Mouse (Mus musculus): Measurements from ENCODE around the gene Tm2d3.
A peak's percentile ranks its signal among the peaks of the same experiment; 100 is the strongest.

Gene Tm2d3

GRCm38 (mm10) chr7:65690869-65691268, at the start of gene Tm2d3:
Tm2d3 (plus strand) TSS chr7:65691169.
- DNase-seq (ENCODE audit: low read depth) = no peak

DNA sequence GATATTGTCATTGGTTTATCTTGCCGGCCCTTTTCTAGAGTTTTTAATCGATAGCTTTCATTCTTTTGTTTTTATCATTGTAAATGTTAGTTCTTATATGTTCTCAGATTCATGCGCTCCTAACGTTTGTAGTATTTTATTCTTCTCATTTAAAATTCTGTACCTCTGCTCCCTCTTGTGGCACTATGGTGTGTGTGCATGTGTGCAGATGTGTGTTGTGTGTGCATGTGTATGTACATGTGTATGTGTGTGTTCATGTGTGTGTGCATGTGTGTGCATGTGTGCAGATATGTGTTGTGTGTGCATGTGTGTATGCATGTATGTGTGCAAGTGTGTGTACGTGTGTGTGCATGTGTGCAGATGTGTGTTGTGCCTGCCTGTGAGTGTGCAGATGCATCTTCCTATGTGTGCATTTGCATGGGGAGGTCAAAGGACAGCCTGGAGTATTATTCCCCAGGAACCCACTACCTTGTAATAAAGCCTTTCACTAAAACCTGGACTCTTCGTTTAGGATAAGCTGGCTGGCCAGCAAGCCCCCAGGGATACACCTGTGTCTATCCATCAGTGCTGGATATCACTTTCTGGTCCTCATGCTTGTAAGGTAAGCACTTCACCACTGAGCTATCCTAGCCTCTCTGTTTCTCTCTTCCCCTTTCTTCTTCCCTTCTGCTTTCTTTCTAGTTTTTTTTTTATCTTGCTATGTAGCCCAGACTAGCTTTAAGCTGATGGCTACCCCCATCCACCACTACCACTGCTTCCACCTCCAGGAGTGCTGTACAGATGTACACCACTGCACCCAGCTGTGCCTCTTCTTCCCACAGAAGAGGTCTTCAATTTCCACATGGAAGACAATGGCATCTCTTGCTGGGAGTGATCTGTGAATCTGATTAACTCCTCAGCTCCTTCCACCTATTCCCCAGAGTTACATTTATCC, 48.3 kb upstream of the Tm2d3 start:
- DNase-seq (ENCODE audit: low read depth) = no peak

DNA sequence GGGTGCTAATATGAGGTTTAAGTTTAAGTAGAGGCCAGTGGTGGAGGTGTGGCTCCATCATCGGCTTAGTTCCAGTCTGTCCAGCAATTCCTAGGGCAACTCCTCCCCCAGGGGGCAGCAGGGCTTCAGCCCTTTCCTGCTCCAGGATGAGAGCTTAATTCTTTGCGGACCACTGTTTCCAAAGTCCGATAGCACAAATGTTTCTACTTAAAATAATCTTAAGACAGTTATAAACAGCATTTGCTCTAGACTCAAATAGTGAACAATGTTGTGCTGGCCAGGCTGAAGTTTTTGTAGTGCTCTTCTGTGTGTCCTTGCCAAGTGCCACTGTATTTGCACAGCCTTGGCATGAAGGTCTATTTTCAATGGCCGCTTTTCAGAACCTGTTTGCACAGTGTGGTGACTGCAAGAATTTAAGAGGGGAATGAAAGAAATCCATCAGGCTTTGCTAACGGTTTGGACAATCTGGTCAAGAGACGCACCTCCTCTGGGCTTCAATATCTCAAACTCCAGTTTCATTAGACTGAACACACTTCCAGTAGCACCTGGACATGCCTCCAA, 47.0 kb upstream of the Tm2d3 start:
- no peak for DNase-seq (ENCODE audit: low read depth)

DNA sequence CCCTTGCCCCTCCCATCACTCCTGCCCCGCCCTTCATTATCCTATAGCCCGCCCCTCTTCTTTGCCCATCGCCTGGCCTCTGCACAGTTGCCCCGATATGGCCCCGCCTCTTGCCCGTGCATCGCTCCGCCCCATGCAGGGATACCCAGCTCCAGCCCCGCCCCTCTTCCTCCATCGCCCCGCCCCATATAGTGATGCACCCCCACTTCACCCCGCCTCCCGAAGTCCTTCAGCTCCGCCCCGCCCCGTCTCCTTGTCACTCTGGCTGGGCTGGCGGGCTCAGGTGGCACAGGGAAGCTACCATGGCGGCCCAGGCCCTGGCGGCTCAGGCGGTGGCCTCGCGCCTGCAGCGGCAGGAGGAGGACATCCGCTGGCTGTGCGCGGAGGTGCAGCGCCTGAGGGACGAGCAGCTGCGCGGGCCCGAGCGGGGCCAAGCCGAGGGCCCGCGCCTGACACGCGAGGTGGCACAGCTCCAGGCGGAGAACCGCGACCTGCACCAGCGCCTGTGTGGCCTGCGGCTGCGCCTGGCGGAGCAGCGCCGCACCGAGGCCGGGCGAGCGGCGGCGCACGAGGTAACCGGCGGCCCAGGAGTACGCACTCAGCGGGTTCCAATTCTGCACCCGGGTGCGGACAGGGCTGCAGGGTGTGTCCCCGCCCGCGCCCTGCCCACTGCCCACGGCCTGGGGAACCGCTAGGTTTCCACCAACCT, 46.2 kb upstream of the Tm2d3 start, which contains the start of gene Tarsl2:
Tarsl2 (plus strand) TSS at position 256 of the 709 bp plus-strand sequence.
- DNase-seq (ENCODE audit: low read depth) = peak; percentile 54

GRCm38 (mm10) chr7:65645996-65646395, 45.0 kb upstream of the Tm2d3 start:
- DNase-seq (ENCODE audit: low read depth) = no peak

DNA sequence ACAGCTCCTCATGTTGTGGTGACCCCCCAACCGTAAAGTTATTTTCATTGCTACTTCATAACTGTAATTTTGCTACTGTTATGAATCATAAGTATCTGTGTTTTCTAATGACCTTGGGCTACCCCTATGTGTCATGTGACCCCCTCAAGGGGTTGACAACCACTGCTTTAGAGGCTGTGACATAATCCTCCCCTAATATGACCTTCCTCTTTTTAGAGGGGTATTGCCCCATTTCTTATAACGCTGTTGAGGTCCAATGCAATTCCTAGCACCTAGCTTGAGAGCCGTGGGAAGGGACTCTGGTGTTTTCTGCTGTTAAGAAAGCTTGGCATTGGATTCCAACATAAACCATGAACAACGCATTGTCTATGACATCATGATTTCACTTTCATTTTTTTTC, 40.3 kb upstream of the Tm2d3 start:
- DNase-seq (ENCODE audit: low read depth) = no peak

- DNase-seq (ENCODE audit: low read depth) = no peak
These were observed 33.4 kb upstream of the Tm2d3 start for GRCm38 (mm10) chr7:65657490-65658120.

GRCm38 (mm10) chr7:65663225-65663790, 27.7 kb upstream of the Tm2d3 start:
- DNase-seq (ENCODE audit: low read depth) = no peak

- DNase-seq (ENCODE audit: low read depth) = no peak
These were observed 27.1 kb upstream of the Tm2d3 start for GRCm38 (mm10) chr7:65663886-65664285.

- DNase-seq (ENCODE audit: low read depth) = no peak
These were observed 23.5 kb upstream of the Tm2d3 start for GRCm38 (mm10) chr7:65667491-65667890.

DNA sequence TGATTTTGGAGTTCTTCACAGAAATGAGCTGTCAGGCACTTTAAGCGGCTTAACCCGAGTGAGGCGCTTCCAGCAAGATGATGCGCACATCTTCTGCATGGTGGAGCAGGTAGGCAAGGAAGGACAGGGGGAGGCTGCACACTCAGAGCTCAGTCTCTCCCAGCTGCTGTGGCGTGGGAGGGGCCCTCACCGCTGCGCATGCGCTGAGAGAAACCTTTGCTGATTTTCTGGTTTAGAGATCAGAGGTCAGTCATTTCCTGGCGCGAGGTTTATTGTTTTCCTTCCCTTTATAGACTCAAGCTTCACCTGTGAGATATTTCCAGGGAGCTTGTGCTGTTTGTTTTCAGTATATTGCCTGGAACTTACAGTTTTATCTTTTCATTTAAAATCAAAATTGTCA, 12.9 kb upstream of the Tm2d3 start:
- DNase-seq (ENCODE audit: low read depth) = no peak

DNA sequence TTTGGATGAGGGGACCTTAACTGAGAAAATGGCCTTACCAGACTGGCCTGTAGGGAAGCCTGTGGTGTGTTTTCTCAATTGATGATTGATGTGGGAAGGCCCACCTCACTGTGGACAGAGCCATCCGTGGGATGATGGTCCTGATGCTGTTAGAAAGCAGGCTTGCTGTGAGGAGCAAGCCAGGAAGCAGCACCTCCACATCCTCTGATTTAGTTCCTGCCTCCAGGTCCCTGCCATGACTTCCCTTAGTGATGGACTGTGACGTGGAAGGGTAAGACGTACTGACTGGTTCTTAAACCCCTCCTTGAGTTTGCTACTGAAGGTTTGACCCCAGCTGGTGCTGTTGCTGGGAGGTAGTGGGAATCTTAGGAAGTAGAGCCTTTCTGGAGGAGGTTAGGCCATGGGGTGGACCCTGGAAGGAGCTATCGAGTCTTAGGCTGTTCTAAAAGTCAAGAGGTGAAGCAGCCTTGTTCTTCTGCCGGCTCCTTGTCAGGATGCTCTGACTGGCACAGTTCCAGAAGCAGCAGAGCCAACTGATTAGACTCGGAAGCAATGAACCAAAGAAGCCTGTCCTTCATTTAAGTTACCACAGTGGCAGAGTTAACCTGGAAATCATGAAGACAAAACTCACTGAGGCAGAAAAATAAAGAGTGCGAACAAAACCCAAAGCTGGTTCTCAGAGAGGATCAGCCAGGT, 11.9 kb upstream of the Tm2d3 start:
- no peak for DNase-seq (ENCODE audit: low read depth)

GRCm38 (mm10) chr7:65681166-65681565, 9.8 kb upstream of the Tm2d3 start:
- peak; percentile 49 for DNase-seq (ENCODE audit: low read depth)

- DNase-seq (ENCODE audit: low read depth) = no peak
These were observed 6.6 kb upstream of the Tm2d3 start for GRCm38 (mm10) chr7:65684256-65684835.

DNA sequence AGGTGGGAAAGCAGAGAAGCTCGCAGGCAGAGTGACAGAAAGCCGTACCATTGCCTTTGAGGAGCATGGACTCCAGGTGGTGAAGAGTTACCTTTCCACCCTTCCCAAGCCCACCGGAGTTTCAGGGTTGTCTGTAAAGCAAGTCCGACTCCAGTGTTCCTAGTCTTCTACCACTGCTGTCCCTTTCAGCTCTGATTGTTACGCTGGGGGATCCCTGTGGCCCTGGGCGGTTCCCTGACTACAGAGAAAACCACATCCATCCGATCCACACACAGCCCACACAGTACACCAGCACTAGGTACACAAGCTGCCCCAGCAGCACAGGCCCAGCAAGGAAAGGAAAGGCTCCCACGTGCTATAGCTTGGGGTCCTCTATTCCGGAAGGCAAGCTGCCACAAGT, 4.3 kb upstream of the Tm2d3 start:
- DNase-seq (ENCODE audit: low read depth) = no peak

GRCm38 (mm10) chr7:65691929-65692605, 1.1 kb downstream of the Tm2d3 start:
- DNase-seq (ENCODE audit: low read depth) = no peak

DNA sequence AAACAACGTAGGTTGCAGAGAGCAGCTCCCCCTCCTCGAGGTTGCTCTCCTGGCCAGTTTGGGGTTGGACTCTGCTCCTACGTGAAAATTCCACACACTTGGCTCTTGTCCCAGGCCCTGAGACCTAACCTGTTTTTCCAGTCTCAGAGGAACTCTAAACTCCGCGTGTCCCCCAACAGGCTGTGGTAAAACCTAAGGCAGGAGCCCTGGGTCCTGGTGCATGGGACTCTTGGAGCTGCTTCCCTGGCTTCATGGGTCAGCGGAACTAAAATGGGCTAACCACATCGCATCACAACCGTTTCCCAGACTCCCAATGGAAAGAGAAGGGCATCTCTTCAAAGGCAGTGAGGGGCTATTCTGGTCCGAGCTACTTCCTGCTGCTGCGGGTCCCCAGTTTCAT, 1.9 kb downstream of the Tm2d3 start:
- DNase-seq (ENCODE audit: low read depth) = no peak

DNA sequence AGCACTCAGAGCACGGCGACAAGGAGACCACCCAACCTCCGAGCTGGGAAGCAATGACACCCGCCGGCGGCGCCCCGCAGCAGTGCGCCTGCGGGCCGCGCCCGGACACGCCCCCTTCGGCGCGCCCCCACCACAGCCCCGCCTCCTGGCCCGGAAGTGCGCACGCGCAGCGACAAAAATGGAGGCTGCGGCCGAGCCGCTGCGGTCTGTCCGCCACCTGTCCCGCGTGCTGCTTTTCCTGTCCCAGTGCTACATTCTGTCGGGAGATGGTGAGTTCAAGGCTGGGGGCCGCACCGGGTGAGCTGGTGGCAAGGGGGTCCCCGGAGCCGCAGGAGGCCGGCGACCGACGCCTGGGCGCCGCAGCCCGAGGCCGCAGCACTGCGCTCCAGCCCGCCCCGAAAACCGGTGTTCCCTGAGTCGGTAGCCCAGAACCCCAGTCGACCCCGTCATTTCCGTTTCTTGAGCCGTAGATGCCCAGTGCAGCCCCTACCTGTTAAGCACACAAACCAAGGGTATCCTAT, 2.4 kb downstream of the Tm2d3 start:
- no peak for DNase-seq (ENCODE audit: low read depth)

GRCm38 (mm10) chr7:65696450-65696849, 5.5 kb downstream of the Tm2d3 start:
- DNase-seq (ENCODE audit: low read depth) = no peak

- DNase-seq (ENCODE audit: low read depth) = no peak
These were observed 11.1 kb downstream of the Tm2d3 start for GRCm38 (mm10) chr7:65702076-65702475.

All from fibroblast of lung, adult 2 months (primary cell).